Mouse (Mus musculus): ENCODE results near the gene Tymp.

- TF ChIP-seq ZC3H11A (IDR thresholded peaks at IDR 0.05; ENCODE audit: borderline replicate concordance, low read depth, low read length): no peak
- TF ChIP-seq ZNF384 (IDR thresholded peaks at IDR 0.05; ENCODE audit: low read depth, low read length): peak; percentile 95
These were observed 20.5 kb downstream of the Tymp start for GRCm38 (mm10) chr15:89356372-89356771.
